Comparison of ENCODE assay signal across 11 mouse cellular contexts in the genomic region with DNA sequence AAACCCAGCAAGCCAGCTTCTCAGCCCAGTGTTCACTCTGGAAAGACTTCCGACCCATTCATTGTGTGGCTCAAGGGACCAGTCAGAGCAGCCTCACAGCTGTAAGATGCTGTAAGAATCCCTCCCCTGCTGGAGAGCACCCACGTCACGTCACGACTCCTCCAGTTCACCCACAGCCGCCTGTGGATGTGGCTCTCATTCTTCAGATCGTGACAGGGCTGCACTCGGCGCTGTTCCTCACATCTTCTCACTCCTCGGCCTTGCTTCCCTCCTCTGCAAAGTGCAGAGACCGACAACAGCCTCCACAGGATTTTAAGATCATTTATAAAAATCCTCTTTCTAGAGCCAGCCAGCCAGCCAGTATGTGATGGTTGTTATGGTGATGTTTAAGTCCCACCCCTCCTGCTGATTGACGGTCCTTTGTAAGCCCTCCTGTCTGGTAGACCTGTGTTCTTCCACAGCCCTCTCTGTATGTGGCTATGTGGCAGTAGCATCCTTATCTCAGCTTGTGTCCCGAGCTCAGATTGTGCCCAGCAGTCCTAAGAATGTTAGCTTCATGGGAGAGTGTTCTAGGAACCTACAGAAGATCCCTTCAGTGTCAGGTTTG.
DNase-seq lines count a peak whose midpoint lies in the region; ATAC-seq and TF ChIP-seq lines count a peak whose summit lies in the region.
"Had no signal": no experiment of that assay in that cellular context is flagged by ENCODE, and none has a peak within 500 bp of the region (broad histone marks: within the 10 kb centered on the region; RNA-seq: fewer than 3 reads in every experiment).

No protein-coding gene starts in this region.

- no peak overlapping the region for H3K4me3 ChIP-seq in embryonic facial prominence, embryonic 14.5 days (ENCODE audit: low read depth, low read length)
- H3K4me3 ChIP-seq in embryonic facial prominence, embryonic 10.5 days: no peak overlapping the region
- H3K4me3 ChIP-seq in cerebellum, adult 2 months (replicated peaks; ENCODE audit: insufficient read depth, low read depth, low read length): no peak overlapping the region

- no peak overlapping the region for H3K4me2 ChIP-seq in embryonic facial prominence, embryonic 14.5 days (ENCODE audit: low read depth, low read length)

- no peak for TF ChIP-seq POLR2A in cerebellum, adult 2 months (IDR thresholded peaks at IDR 0.05; ENCODE audit: borderline replicate concordance, insufficient read depth, low read length)

- H3K27ac ChIP-seq in embryonic facial prominence, embryonic 14.5 days (replicated peaks; ENCODE audit: low read depth, low read length): no peak overlapping the region
- no peak overlapping the region for H3K27ac ChIP-seq in embryonic facial prominence, embryonic 10.5 days (replicated peaks)
- no peak overlapping the region for H3K27ac ChIP-seq in cerebellum, adult 2 months (ENCODE audit: insufficient read depth, low read length)
- H3K27ac ChIP-seq: macrophage had no signal

- WGBS in embryonic facial prominence, embryonic 14.5 days: 64% methylated on average over 12 of the region's 12 CpGs
- 78% methylated on average over 12 of the region's 12 CpGs for WGBS in embryonic facial prominence, embryonic 10.5 days
- 64% methylated on average over 12 of the region's 12 CpGs for WGBS in cerebellum, adult 2 months

- no peaks in the 10 kb centered on the region; the same call in 1 of the 2 replicates for H3K4me1 ChIP-seq in embryonic facial prominence, embryonic 14.5 days (ENCODE audit: control insufficient read depth, insufficient read depth, low read length)
- H3K4me1 ChIP-seq in embryonic facial prominence, embryonic 10.5 days: peaks cover 17% of the 10 kb centered on the region
- H3K4me1 ChIP-seq in cerebellum, adult 2 months (ENCODE audit: control insufficient read depth, insufficient read depth, low read length): no peaks in the 10 kb centered on the region

- TF ChIP-seq CTCF in cerebellum, adult 2 months (IDR thresholded peaks at IDR 0.05; ENCODE audit: borderline replicate concordance, insufficient read depth, low read depth, low read length): no peak

- intact Hi-C loops in left cerebral cortex, postnatal 36 days (cut with DNase I): loop anchor here (1.0 to 10.0 kb wide), 2 partner anchors 45 to 46 kb away; no protein-coding TSS in a partner anchor

- no peaks in the 10 kb centered on the region for H3K9me3 ChIP-seq in embryonic facial prominence, embryonic 14.5 days (ENCODE audit: control insufficient read depth, low read length)
- H3K9me3 ChIP-seq in embryonic facial prominence, embryonic 10.5 days: no peaks in the 10 kb centered on the region

- ATAC-seq in embryonic facial prominence, embryonic 14.5 days (ENCODE audit: low read depth): 0 out of 2 replicates have a peak, but pooled peaks have one; percentile 44

- H3K27me3 ChIP-seq in embryonic facial prominence, embryonic 14.5 days (replicated peaks; ENCODE audit: control insufficient read depth, insufficient read depth, low read length): no peaks in the 10 kb centered on the region
- no peaks in the 10 kb centered on the region for H3K27me3 ChIP-seq in embryonic facial prominence, embryonic 10.5 days (replicated peaks; ENCODE audit: low read depth, poor library complexity, severe bottlenecking)
- no peaks in the 10 kb centered on the region for H3K27me3 ChIP-seq in cerebellum, adult 2 months (ENCODE audit: control insufficient read depth, insufficient read depth, low read length)

- no peak overlapping the region for H3K9ac ChIP-seq in embryonic facial prominence, embryonic 14.5 days (ENCODE audit: low read depth, low read length)

- DNase-seq in embryonic facial prominence, embryonic 14.5 days (ENCODE audit: low spot score): no peak
- DNase-seq in embryonic facial prominence, embryonic 10.5 days (ENCODE audit: low spot score): no peak
- peak; percentile 29 to 35 for DNase-seq in frontal cortex, postnatal 25 days (ENCODE audit: low spot score in 2 of 2)
- DNase-seq in left cerebral cortex, postnatal 36 days (ENCODE audit: low spot score in 2 of 2): peak; percentile 57 to 71
- DNase-seq in right cerebral cortex, adult 2 months (ENCODE audit: low spot score in 2 of 2): peak; percentile 64 to 69
- no peak for DNase-seq in kidney, postnatal 4 days
- no peak for DNase-seq in cerebellum, adult 2 months
- no peak for DNase-seq in cerebellum, adult 9-10 months
- DNase-seq: gastrocnemius, postnatal 36 days; kidney, postnatal 14 days had no signal

- peaks cover 6% of the 10 kb centered on the region; the same call in 1 of the 2 replicates for H3K36me3 ChIP-seq in embryonic facial prominence, embryonic 14.5 days (ENCODE audit: control insufficient read depth, insufficient read depth, low read length)
- H3K36me3 ChIP-seq in embryonic facial prominence, embryonic 10.5 days (replicated peaks): peaks cover 4% of the 10 kb centered on the region; the same call in 1 of the 2 replicates

Comparison
In these comparisons a context has a peak if more than half of its experiments do, and no peak if none do; other contexts are left out.
1. DNase-seq: peak in frontal cortex, postnatal 25 days (2 of 2), left cerebral cortex, postnatal 36 days (2 of 2) and right cerebral cortex, adult 2 months (2 of 2); none in embryonic facial prominence, embryonic 14.5 days (single experiment), embryonic facial prominence, embryonic 10.5 days (single experiment), kidney, postnatal 4 days (0 of 2), cerebellum, adult 2 months (0 of 2) and cerebellum, adult 9-10 months (single experiment).